Mouse (Mus musculus) spleen, postnatal 0 days (tissue): ENCODE results near the gene Mrpl49. TPM values are rescaled to one million over a fixed set of nuclear protein-coding genes. Genes with fewer than 3 reads are reported as not detected.

Experiments used
- polyA plus RNA-seq: library from polyadenylated mRNA; unstranded; fragments of >200 nt; fragmentation: Nextera tagmentation; extraction: Ambion mirVana; gene quantifications from 2 replicates; pipeline ENCODE4 v1.2.1, GENCODE M21; 2015

Gene Mrpl49
- polyA plus RNA-seq, result 41.2 and 44.7 TPM in 2 replicates

DNA sequence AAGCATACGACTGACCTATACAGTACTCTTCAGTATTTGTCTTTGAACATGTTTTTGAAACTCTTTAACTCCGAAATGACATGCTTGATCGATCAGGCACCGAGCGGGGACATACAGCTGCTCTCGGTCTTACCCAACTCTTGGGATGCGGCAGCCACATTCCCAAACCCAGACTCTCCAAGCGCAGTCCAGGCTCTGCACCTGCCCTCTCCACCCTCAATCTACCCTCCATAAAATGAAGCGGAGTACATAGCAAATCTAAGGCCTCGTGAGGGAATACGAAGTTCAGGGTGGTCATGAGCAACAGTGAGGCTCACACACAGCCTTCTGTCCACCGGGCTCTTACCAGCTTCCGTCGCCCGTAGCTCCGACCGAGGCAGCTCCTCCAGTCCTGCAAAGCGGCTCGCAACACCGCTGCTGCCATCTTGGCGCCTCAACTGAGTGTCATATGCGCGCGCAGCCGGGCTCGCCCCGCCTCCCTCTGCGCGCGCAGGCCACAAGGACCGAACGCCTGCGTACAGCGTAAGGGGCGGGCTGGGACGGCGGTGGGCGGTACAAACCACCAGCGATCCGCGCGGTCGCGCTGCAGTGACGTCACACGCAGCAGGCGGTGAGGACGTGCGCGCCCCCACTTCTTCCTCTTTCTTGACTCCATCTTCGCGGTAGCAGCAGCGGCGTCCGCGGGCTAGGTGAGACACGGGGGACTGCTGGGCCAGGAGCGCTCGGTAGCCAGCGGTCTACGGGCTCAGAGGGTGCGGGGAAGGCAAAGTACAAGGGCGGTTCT is at the start of gene Mrpl49, which contains the start of gene Fau:
TSS of gene Mrpl49 (minus strand) at position 473 of the 784 bp plus-strand sequence.
TSS of gene Fau (plus strand) at position 532 of the 784 bp plus-strand sequence.

DNA sequence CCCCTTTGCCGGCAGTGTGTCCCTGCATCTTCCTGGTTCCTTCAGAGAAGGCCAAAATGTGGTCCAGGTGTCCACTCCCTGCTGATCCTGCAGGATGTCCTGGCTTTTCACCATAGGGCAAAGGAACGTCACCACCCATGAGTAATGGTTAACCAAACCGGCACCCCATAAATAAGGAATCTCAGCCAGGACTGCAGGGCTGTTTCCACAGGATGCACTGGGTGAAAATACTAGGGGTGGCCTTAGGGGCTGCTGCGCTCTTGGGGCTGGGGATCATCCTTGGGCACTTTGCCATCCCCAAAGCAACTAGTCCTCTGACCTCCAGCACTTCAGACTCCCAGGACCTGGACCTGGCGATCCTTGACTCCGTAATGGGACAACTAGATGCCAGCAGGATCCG is 48.0 kb upstream of the Mrpl49 start, which contains the start of gene Naaladl1:
TSS of gene Naaladl1 (plus strand) at position 197 of the 400 bp plus-strand sequence.

DNA sequence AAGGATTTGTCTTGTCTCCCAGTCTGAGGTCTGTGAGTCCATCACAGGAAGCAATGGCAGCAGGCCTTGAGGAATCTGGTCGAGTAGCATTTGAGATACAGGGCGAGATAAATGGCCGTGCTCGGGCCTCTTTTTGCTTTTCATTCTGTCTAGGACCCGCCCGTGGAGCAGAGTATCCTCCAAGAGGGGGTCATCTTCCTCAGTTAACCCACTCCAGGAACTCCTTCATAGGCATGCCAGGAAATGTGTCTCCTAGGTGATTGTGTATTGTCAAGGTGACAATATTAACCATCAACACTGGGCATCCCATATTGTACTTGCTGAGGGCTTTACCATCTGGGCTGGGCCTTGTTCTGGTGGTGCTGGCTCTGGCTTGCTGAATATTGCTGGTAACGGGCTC is 36.5 kb upstream of the Mrpl49 start, which contains the start of gene AC131692.1:
TSS of gene AC131692.1 (plus strand) at position 301 of the 400 bp plus-strand sequence.

DNA sequence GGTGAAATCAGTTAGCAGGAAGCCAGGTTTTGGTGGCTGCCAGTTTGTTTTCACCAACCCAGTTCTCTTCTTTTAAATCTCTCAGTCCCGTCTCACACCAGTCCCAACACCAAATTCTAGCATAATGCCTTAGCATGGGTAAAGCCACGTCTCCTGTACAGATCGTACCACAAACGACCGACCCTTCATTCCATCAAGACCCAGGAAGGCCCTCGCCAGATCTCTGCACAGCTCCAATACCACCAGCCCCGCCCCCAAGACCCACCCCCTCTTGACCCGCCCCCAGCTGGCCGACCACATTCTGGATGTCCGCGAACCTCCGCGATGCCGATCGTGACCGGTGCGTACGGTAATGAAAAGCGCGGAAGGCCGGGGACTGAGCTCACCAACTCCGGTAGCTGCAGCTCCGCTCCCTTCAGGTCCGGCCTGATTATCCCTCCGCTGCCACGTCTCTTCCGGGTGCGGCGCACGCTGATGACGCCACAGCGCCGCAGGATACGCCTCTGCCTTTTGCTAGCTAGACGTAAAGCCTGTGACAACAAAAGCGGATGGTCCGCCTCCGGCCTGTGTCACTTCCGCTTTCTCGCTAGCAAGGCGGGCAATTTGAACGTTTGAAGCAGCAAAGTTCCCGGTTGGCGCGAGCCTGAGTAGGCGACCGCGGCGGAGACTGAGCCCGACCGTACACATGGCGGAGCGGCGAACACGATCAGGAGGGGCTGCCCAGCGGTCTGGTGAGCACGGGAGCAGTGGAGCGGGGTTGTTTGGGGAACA is 27.1 kb upstream of the Mrpl49 start, which contains the start of the genes Zfpl1 and Cdca5:
TSS of gene Zfpl1 (minus strand) at position 479 of the 771 bp plus-strand sequence.
TSS of gene Cdca5 (plus strand) at position 506 of the 771 bp plus-strand sequence.

GRCm38 (mm10) chr19:6082156-6082555 is 24.6 kb upstream of the Mrpl49 start, which contains the start of gene Gm28374:
Gm28374 (minus strand) TSS chr19:6082256.

DNA sequence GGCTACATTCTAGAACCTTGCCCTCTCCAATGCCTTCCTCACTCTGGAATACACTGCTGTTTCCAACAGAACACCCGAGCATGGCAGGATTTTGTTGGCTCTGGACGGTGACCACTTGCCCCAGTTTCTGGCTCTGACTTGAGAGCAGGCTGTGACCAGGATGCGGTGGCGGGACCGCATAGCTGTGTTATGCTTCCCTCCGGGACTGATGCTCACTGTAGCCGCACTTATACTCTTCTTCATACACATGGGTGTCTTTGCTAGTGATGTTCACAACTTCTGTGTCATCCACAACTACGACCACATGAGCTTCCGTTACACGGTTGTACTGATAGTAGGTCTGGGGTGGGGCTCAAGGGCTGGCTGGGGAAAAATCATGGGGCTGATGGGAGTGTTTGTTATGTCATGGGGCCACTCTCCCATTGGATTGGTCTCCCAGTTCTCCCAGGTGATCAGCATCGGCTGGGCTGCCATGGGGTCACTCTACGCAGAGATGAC is 22.4 kb upstream of the Mrpl49 start, which contains the start of gene Tmem262:
TSS of gene Tmem262 (plus strand) at position 51 of the 498 bp plus-strand sequence.

GRCm38 (mm10) chr19:6076564-6077393 is 19.2 kb upstream of the Mrpl49 start, which contains the start of gene Vps51:
Vps51 (minus strand) TSS chr19:6077231.

DNA sequence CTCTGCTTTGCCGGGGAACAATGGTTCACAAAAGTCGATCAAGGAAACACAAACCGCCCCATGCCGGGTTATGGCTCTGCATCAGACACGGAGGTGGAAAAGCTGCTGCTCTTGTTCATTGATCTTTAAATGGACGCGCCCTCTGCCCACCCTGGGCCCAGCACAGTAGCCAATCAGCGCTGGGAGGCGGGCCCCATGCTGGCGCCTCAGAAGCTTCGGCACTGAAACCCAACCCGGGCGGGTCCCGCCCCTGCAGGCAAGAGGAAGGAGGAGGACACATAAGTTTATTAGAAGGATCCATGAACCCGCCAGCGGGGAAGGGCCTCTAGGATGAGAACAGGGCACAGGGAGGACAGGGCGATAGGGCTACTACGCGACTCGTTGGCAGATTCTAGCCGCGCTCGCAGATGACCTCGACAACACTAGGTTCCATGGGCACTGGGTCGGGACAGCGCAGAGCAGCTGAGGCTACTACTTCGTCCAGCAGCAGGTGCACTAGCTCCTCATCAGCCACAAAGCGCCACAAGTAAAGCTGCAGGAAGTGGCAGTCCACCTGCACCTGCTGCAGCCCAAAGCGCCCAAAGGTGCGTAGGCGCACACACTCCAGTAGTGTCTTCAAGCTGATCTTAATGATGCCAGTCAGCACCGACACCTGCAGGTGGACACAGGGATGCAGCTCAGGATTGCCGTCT is 10.3 kb upstream of the Mrpl49 start, which contains the start of gene Tm7sf2:
TSS of gene Tm7sf2 (minus strand) at position 650 of the 692 bp plus-strand sequence.

DNA sequence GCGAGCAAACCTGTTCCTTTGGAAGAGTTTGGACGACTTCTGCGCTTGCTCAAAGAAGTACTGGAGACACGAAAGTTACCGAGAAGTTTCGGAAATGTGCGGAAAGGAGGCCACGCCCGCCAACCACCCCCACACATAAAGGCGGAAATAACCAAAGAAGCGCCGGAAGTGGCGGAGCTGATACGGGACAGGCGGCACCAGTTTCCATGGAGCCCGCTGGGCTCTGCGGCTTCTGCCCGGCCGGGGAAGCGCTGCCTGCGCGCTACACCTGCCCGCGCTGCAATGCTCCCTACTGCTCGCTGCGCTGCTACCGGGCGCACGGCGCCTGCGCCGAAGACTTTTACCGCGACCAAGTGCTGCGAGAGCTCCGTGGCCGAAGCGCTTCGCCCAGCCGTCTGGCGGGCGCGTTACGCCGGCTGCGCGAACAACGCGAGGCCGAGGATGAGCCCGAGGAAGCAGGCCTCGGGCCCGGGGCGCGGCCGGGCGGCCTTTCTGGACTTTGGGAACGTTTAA is 3.5 kb upstream of the Mrpl49 start, which contains the start of gene Znhit2:
TSS of gene Znhit2 (plus strand) at position 172 of the 513 bp plus-strand sequence.

DNA sequence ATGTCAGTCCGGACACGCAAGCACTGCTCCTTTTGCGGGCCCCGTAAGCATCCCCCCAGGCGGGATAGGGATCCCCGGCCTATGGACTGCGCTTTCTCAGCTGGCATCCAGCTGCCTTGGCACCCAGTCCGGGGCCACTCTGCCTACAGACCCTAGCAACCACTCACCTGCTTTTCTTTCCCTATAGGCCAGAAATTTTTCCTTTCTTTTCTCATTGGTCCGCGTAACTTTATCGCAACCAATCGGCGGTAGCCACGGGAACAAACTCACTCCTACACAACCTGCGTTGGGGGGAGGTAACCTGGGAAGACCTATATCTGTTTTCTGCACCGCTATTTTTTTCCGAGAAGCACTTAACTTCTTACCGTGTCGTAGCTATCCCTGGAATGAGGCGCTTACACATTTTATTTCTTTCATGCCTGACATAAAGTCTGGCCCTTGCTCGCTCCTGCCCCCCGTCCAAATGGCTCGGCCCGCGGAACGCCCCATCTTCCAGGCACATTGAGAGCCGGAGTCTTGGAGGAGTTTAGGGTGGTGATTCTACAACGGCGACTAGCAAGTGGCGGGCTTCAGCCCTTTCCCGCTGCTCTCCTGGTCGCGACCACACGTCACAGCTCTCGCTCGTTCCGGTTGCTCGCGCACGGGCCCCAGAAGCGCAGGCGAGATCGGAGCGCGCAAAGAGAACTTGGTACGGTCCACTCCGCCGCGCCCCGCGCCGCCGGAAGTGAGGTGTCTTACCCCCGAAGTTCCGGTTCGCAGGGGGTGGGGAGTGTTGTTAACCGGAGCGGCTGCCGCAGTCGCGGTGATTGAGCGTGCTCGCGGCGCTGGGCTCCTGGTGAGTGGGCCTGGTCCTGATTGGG is 11.1 kb downstream of the Mrpl49 start, which contains the start of gene Syvn1:
TSS of gene Syvn1 (plus strand) at position 283 of the 860 bp plus-strand sequence.

DNA sequence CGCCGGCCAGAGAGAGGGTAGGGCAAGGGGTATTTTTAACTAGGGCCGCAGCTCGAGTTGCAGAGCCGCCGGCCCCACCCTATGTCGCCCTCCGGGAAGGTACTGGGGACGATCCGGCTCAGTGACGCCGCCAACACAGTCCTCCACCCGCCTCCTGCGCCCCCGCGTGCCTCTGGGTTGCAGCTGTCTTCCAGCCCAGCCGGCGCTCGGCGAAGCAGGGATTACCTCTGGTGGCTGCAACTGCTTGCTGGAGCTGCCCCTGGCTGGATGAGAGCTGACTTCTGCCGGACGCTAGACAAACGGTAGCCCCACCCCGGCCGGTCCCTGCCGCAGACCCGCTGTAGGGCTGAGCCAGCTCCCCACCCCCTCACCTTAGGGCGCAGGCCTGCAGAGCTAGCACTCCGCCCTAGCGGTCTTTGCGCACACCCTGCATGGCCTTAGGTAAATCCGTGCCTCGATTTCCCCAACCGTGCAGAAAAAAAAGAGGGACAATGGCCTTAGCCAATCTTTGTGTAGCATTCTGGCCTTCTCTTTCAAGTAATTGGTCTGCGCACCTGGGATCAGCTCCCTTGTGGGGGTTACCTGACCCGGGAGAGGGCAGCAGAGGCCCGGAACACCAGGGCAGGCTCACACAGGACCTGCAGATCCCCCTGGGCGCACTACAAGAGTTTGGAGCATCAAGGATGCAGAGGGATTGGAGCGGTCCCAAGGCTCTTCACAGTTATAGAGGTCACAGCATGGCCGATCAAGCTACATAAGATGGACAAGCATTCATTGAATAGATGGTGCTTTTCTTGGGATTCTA is 41.9 kb downstream of the Mrpl49 start, which contains the start of gene Capn1:
TSS of gene Capn1 (minus strand) at position 387 of the 805 bp plus-strand sequence.

Other genes with a start within 250 kb of the Mrpl49 start
- gene Frmd8, start 182.5 kb downstream of the Mrpl49 start, polyA plus RNA-seq, result 18.5 and 20.2 TPM in 2 replicates
- 8.4 and 14.3 TPM in 2 replicates for gene Slc25a45, start 180.0 kb downstream of the Mrpl49 start, polyA plus RNA-seq
- 4.8 and 5.1 TPM in 2 replicates for gene Tigd3, start 163.6 kb downstream of the Mrpl49 start, polyA plus RNA-seq
- 55.3 and 62.4 TPM in 2 replicates for gene Dpf2, start 144.8 kb downstream of the Mrpl49 start, polyA plus RNA-seq
- 4.2 and 5.4 TPM in 2 replicates for gene Cdc42ep2, start 133.0 kb downstream of the Mrpl49 start, polyA plus RNA-seq
- gene Pola2, start 93.6 kb downstream of the Mrpl49 start, polyA plus RNA-seq, result 61.9 and 69.5 TPM in 2 replicates
- gene Slc22a20, start 71.6 kb downstream of the Mrpl49 start, polyA plus RNA-seq, result 0.18 and 0.33 TPM in 2 replicates
- gene Capn1, start 41.9 kb downstream of the Mrpl49 start, polyA plus RNA-seq, result 17.5 and 18.8 TPM in 2 replicates
- gene Syvn1, start 11.2 kb downstream of the Mrpl49 start, polyA plus RNA-seq, result 13.7 and 15.3 TPM in 2 replicates
- 972 and 981 TPM in 2 replicates for gene Fau, start 59 bp upstream of the Mrpl49 start, polyA plus RNA-seq
- gene Znhit2, start 3.4 kb upstream of the Mrpl49 start, polyA plus RNA-seq, result 24.3 and 28.5 TPM in 2 replicates
- 3.8 and 3.9 TPM in 2 replicates for gene Tm7sf2, start 10.6 kb upstream of the Mrpl49 start, polyA plus RNA-seq
- 37.6 and 41.3 TPM in 2 replicates for gene Vps51, start 19.4 kb upstream of the Mrpl49 start, polyA plus RNA-seq
- gene Tmem262, start 22.2 kb upstream of the Mrpl49 start, polyA plus RNA-seq, result not detected in 2 replicates
- 0.28 and 0.61 TPM in 2 replicates for gene Gm28374, start 24.5 kb upstream of the Mrpl49 start, polyA plus RNA-seq
- gene Zfpl1, start 27.2 kb upstream of the Mrpl49 start, polyA plus RNA-seq, result 30.3 and 32.0 TPM in 2 replicates
- gene Cdca5, start 27.2 kb upstream of the Mrpl49 start, polyA plus RNA-seq, result 38.6 and 42.9 TPM in 2 replicates
- gene AC131692.1, start 36.6 kb upstream of the Mrpl49 start, polyA plus RNA-seq, result 0.21 and 0.32 TPM in 2 replicates
- gene Naaladl1, start 48.0 kb upstream of the Mrpl49 start, polyA plus RNA-seq, result 0.34 and 0.40 TPM in 2 replicates
- gene Sac3d1, start 60.9 kb upstream of the Mrpl49 start, polyA plus RNA-seq, result 29.3 and 29.9 TPM in 2 replicates
- gene Snx15, start 70.5 kb upstream of the Mrpl49 start, polyA plus RNA-seq, result 31.6 and 32.1 TPM in 2 replicates
- gene Batf2, start 83.2 kb upstream of the Mrpl49 start, polyA plus RNA-seq, result 0.96 and 1.0 TPM in 2 replicates
- gene Arl2, start 83.8 kb upstream of the Mrpl49 start, polyA plus RNA-seq, result 37.1 and 37.2 TPM in 2 replicates
- not detected in 2 replicates for gene Majin, start 126.6 kb upstream of the Mrpl49 start, polyA plus RNA-seq
- 0.17 and 0.22 TPM in 2 replicates for gene Gpha2, start 168.6 kb upstream of the Mrpl49 start, polyA plus RNA-seq
- gene Ppp2r5b, start 178.1 kb upstream of the Mrpl49 start, polyA plus RNA-seq, result 5.0 and 6.2 TPM in 2 replicates
- 4.4 and 5.6 TPM in 2 replicates for gene Atg2a, start 183.9 kb upstream of the Mrpl49 start, polyA plus RNA-seq
- gene Ehd1, start 218.9 kb upstream of the Mrpl49 start, polyA plus RNA-seq, result 66.5 and 75.4 TPM in 2 replicates
- 0.40 and 0.67 TPM in 2 replicates for gene Cdc42bpg, start 248.7 kb upstream of the Mrpl49 start, polyA plus RNA-seq